Mouse (Mus musculus): ENCODE measurements at regions not wholly inside any gene's neighbourhood (a gene's known extent, or its start where the extent isn't known, plus 50 kb on each side); places are given as distances from the start of the nearest gene placed in this dataset.
A peak's percentile ranks its signal among the peaks of the same experiment; 100 is the strongest.

DNA sequence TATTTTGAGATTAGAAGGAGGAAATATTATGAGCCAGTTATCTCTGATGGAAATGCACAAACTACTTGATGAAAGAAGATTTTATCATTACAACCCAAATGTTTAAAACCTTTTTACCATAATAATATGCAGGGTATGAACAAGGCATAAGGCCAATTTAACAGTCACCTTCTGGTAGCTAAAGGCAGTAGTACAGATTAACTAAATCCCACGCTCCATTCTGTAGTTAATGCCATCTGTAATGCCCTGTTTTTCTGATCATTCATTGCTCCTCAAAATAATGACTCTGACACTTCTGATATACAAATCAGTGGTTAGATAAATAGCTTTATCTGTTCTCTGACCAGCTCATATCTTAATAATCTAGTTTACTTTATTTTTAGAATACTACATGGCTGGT is 987.8 kb downstream of the Pcdh7 start:
- ATAC-seq (replicated peaks): no peak
- Histone ChIP-seq H3K9ac (no peak overlapping the region), H3K36me3 (replicated peaks) (no peaks in the 10 kb centered on the region), H3K4me1 (no peaks in the 10 kb centered on the region), H3K4me3 (no peak overlapping the region), H3K4me2 (no peak overlapping the region), H3K27ac (no peak overlapping the region), H3K27me3 (replicated peaks) (no peaks in the 10 kb centered on the region), H3K9me3 (no peaks in the 10 kb centered on the region)
- WGBS: 86% methylated on average over 1 of the region's 1 CpGs

DNA sequence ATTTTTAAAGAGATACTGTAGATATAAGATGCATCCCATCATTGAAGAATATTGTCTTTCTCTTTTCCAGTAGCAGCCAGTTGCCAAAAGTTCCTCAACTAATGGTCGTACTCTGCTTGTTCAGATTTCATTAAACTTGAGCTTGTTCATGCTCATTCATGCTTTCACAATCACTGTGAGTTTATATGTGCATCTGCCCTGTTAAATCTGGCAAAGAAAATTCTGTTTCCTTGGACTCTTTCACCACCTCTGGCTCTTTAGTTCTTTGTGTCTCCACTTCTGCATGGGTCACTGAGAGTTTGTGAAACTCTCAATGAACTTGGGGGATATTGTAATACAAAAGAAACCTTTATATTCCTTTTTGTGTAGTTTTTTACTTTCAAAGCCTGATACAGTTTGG is 994.6 kb downstream of the Pcdh7 start:
- WGBS: 50% methylated on average over 1 of the region's 1 CpGs
- H3K27me3 ChIP-seq (replicated peaks): no peaks in the 10 kb centered on the region
- no peak overlapping the region for H3K27ac ChIP-seq
- H3K9me3 ChIP-seq: no peaks in the 10 kb centered on the region
- H3K4me2 ChIP-seq: no peak overlapping the region
- H3K4me3 ChIP-seq: no peak overlapping the region
- no peaks in the 10 kb centered on the region for H3K36me3 ChIP-seq (replicated peaks)
- no peak for ATAC-seq (replicated peaks)
- H3K9ac ChIP-seq: no peak overlapping the region
- no peaks in the 10 kb centered on the region for H3K4me1 ChIP-seq

DNA sequence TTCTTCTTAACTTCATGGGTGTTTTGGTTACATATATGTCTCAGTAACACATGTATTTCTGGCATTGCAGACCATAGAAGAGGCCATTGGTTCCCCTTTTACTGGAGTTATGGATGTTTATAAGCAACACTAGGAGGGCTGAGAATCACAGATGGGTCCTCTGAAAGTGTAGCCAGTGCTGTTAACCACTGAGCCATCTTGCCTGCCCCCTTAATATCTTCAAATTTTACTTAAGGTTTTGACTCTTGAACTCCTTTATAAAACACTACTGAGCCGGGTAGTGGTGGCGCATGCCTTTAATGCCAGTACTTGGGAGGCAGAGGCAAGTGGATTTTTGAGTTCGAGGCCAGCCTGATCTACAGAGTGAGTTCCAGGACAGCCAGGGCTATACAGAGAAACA is 1015.6 kb downstream of the Pcdh7 start:
- no peak overlapping the region for H3K27ac ChIP-seq
- no peaks in the 10 kb centered on the region for H3K36me3 ChIP-seq (replicated peaks)
- 96% methylated on average over 3 of the region's 3 CpGs for WGBS
- ATAC-seq (replicated peaks): no peak
- no peak overlapping the region for H3K4me3 ChIP-seq
- H3K9me3 ChIP-seq: no peaks in the 10 kb centered on the region
- H3K9ac ChIP-seq: no peak overlapping the region
- no peaks in the 10 kb centered on the region for H3K27me3 ChIP-seq (replicated peaks)
- no peak overlapping the region for H3K4me2 ChIP-seq
- no peaks in the 10 kb centered on the region for H3K4me1 ChIP-seq

DNA sequence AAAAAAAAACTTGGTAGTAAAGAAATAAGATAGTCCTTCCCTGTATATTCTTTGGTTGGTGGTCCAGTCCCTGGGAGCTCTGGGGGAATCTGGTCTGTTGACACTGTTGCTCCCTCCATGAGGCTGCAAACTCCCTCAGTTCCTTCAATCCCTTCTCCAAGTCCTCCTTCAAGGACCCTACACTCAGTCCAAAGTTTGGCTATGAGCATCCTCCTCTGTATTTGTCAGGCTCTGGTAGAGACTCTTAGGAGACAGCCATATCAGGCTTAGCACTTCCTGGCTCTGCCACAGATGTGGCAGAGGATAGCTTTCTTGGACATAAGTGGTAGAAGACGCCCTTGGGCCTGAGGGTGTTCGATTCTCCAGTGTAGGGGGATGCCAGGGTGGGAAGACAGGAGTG is 1016.2 kb downstream of the Pcdh7 start:
- no peaks in the 10 kb centered on the region for H3K4me1 ChIP-seq

DNA sequence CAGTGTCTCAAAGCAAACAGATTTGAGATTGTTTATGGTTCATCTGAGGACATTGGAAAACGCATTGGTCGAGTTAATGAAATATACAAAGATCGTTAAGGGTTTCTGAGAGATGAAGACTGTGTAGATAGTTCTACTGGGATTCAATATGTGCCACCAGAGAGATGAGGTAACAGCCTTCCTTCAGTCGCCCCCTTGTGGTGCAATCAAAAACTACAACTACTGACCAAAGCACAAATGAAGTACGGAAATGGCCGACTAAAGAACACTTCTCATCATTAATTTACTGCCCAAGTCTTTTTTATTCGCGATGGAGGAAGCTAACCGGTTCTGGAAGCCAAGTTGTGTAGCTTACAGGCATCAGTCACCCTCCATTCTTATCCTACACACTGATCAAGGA is 1018.8 kb downstream of the Pcdh7 start:
- Histone ChIP-seq H3K4me3 (no peak overlapping the region), H3K27me3 (replicated peaks) (no peaks in the 10 kb centered on the region), H3K9me3 (no peaks in the 10 kb centered on the region), H3K36me3 (replicated peaks) (no peaks in the 10 kb centered on the region), H3K4me2 (no peak overlapping the region), H3K9ac (no peak overlapping the region), H3K27ac (no peak overlapping the region), H3K4me1 (no peaks in the 10 kb centered on the region)
- 61% methylated on average over 9 of the region's 9 CpGs for WGBS
- ATAC-seq (replicated peaks): no peak

More for the DNA sequence above, 1016.2 kb downstream of the Pcdh7 start:
- no peak overlapping the region for H3K4me2 ChIP-seq
- H3K9me3 ChIP-seq: no peaks in the 10 kb centered on the region
- no peak overlapping the region for H3K27ac ChIP-seq
- no peaks in the 10 kb centered on the region for H3K36me3 ChIP-seq (replicated peaks)
- WGBS: 84% methylated on average over 2 of the region's 2 CpGs
- no peak for ATAC-seq (replicated peaks)
- no peaks in the 10 kb centered on the region for H3K27me3 ChIP-seq (replicated peaks)
- H3K9ac ChIP-seq: no peak overlapping the region
- H3K4me3 ChIP-seq: no peak overlapping the region

DNA sequence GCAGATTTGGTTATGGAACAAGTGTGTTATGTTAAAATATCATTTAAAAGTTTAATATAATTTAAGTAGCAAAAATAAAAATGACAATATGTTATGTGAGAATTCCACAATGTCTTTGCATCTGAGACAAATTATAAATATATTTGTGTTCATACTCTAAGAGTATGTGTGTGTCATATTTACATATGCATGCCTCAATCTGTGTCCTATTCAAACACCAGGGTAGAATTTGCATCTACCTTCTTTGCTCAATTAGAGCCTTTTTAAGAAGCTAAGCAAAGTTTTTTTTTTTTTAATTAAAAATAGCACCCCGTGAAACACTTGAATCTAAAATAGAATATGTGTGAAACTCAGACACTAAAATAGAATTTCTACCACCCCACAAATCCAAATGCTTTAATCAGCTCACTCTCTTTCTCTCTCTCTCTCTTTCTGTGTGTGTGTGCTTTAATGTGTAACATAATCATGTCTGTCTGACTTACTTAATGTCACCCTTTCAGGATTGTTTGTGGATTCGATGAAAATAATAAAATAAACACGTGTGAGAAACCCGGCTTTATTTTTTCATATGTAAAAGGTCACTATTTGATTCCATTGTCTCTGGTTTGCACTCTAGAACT is 1019.6 kb downstream of the Pcdh7 start:
- no peaks in the 10 kb centered on the region for H3K27me3 ChIP-seq (replicated peaks)
- ATAC-seq (replicated peaks): no peak
- H3K4me3 ChIP-seq: no peak overlapping the region
- no peaks in the 10 kb centered on the region for H3K36me3 ChIP-seq (replicated peaks)
- 83% methylated on average over 4 of the region's 4 CpGs for WGBS
- H3K9ac ChIP-seq: no peak overlapping the region
- H3K4me1 ChIP-seq: no peaks in the 10 kb centered on the region
- H3K27ac ChIP-seq: no peak overlapping the region
- no peaks in the 10 kb centered on the region for H3K9me3 ChIP-seq
- H3K4me2 ChIP-seq: no peak overlapping the region

DNA sequence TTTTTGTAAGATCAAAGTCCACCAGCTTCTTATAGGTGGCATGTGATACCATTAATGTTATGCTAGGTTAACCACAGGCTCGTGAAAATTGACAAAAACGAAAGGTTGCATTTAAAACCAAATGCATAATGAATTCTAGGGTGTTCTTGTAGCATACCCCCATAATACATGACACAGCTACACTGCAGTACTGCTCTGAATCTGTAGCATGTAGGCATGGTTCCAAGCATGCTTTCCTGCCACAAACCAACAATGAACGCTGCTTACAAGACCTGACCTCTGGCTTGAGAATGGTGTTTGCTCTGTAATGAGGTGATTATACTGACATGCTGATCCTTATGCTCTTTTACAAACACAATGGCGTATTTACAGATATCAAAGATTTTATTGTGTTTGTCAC is 1020.3 kb downstream of the Pcdh7 start:
- ATAC-seq (replicated peaks): no peak
- no peaks in the 10 kb centered on the region for H3K27me3 ChIP-seq (replicated peaks)
- no peaks in the 10 kb centered on the region for H3K4me1 ChIP-seq

DNA sequence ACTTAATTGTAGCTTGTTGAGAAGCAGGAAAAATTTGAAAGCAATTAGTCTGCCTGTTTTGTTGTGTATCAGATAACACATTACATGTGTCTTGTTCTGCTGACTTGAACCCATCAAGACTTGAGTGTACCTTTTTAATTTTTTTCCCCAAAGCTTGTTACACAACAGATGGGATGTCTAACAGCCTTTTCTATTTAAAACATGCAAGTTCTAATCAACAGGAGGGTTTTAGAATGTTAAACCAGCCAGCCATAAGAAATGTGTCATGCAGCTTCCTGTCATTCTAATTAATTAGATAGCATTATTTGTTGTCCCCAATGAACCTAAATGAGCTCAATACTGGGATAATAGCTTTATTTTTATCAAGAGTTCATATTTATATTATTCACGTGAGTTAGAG is 1023.0 kb downstream of the Pcdh7 start:
- whole genome bisulfite sequencing: 79% methylated on average over 1 of the region's 1 CpGs
- no peak overlapping the region for H3K4me2 ChIP-seq
- no peak overlapping the region for H3K9ac ChIP-seq
- no peaks in the 10 kb centered on the region for H3K27me3 ChIP-seq (replicated peaks)
- no peaks in the 10 kb centered on the region for H3K4me1 ChIP-seq
- H3K9me3 ChIP-seq: no peaks in the 10 kb centered on the region
- no peaks in the 10 kb centered on the region for H3K36me3 ChIP-seq (replicated peaks)
- H3K4me3 ChIP-seq: no peak overlapping the region
- no peak overlapping the region for H3K27ac ChIP-seq
- ATAC-seq (replicated peaks): no peak

More for the DNA sequence above, 1020.3 kb downstream of the Pcdh7 start:
- Histone ChIP-seq H3K27ac (no peak overlapping the region), H3K4me2 (no peak overlapping the region), H3K9me3 (no peaks in the 10 kb centered on the region), H3K4me3 (no peak overlapping the region), H3K36me3 (replicated peaks) (no peaks in the 10 kb centered on the region), H3K9ac (no peak overlapping the region)
- 71% methylated on average over 4 of the region's 4 CpGs for WGBS

DNA sequence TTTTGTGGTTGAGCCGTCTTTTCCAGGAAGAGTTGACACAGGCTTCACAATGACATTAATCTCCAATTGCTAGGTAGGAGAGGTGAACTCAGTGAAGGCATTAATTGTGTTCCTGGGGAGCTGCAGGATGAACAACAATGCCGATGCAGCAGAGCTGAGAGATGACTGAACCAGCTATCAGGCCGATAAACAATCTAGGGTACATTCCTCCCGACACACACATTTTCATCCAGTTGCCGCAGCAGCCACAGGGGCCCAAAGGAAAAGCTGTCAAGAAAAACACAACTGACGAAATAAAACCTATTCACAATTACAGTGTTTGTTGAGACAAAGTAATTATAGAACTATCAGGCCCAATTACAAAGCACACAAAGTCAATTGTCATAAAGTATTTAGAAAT is 1029.9 kb downstream of the Pcdh7 start:
- H3K27ac ChIP-seq: no peak overlapping the region
- H3K36me3 ChIP-seq (replicated peaks): no peaks in the 10 kb centered on the region
- no peak overlapping the region for H3K9ac ChIP-seq
- 0 out of 2 replicates have a peak, but pooled peaks have one; percentile 54 for ATAC-seq (replicated peaks)
- H3K27me3 ChIP-seq (replicated peaks): no peaks in the 10 kb centered on the region
- H3K9me3 ChIP-seq: no peaks in the 10 kb centered on the region
- WGBS: 4% methylated on average over 6 of the region's 6 CpGs
- no peak overlapping the region for H3K4me3 ChIP-seq
- peaks cover 5% of the 10 kb centered on the region; the same call in 1 of the 2 replicates for H3K4me1 ChIP-seq
- peak overlapping the region; percentile 15 for H3K4me2 ChIP-seq

DNA sequence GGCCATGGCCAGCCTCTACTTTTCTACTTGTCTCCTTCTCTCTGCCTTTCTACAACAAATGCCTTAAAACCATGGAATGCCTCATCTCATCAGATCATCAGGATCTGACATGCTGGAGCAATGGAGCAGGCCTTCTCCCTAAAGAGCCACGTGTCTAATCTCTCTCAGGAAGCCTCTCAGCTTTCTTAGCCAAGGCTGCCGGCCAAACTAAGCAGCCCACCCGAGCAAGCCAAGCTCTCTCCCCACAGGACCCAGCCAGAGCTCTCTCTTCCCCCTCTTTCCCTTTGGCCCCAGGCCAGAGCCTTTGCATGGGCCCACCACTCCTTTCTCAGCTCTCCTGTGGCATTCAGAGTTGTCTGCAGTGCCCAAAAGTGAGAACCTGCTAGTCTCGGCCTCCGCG is 1034.0 kb downstream of the Pcdh7 start:
- H3K4me2 ChIP-seq: no peak overlapping the region
- H3K9ac ChIP-seq: no peak overlapping the region
- H3K4me1 ChIP-seq: peaks cover 5% of the 10 kb centered on the region; the same call in 1 of the 2 replicates
- WGBS: 70% methylated on average over 6 of the region's 6 CpGs
- no peaks in the 10 kb centered on the region for H3K9me3 ChIP-seq
- H3K4me3 ChIP-seq: no peak overlapping the region
- no peaks in the 10 kb centered on the region for H3K36me3 ChIP-seq (replicated peaks)
- no peak overlapping the region for H3K27ac ChIP-seq
- H3K27me3 ChIP-seq (replicated peaks): no peaks in the 10 kb centered on the region
- no peak for ATAC-seq (replicated peaks)
